Mouse (Mus musculus) neural tube, embryonic 11.5 days (tissue): ENCODE data around the gene Ipo13. TPM values are rescaled to one million over a fixed set of nuclear protein-coding genes. Genes with fewer than 3 reads are reported as not detected.
A peak's percentile ranks its signal among the peaks of the same experiment; 100 is the strongest.

Experiments
- ATAC-seq: fragments of 200-750 bp; cut with Nextera tagmentation; 2 replicates; pipeline ENCODE4 v1.8.0; 2017; ENCODE audit warnings: moderate number of reproducible peaks, mild to moderate bottlenecking, moderate TSS enrichment, moderate library complexity; ENCODE audit not compliant: insufficient read depth, low FRiP score, low TSS enrichment
- DNase-seq: peaks from one replicate; pipeline ENCODE4 v3.0.0-alpha.2; 2015; ENCODE audit warnings: low spot score
- H3K27ac ChIP-seq: fragments of 300-500 bp; sonication (generic); 2 replicates; pipeline ENCODE4 v1.5.1; 2014; ENCODE audit warnings: low read depth, mild to moderate bottlenecking, low read length
- H3K27me3 ChIP-seq: fragments of 300-500 bp; sonication (generic); 2 replicates; pipeline ENCODE4 v1.6.1; 2014; ENCODE audit warnings: mild to moderate bottlenecking, low read length, mixed read lengths; ENCODE audit not compliant: control insufficient read depth, insufficient read depth
- H3K36me3 ChIP-seq: fragments of 300-500 bp; sonication (generic); 2 replicates; pipeline ENCODE4 v1.6.1; 2014; ENCODE audit warnings: mild to moderate bottlenecking, low read length, moderate library complexity, mixed read lengths; ENCODE audit not compliant: control insufficient read depth, insufficient read depth
- H3K4me1 ChIP-seq: fragments of 300-500 bp; sonication (generic); 2 replicates; pipeline ENCODE4 v1.6.1; 2014; ENCODE audit warnings: low read length, mixed read lengths; ENCODE audit not compliant: control insufficient read depth, insufficient read depth
- H3K4me2 ChIP-seq: fragments of 300-500 bp; sonication (generic); 2 replicates; pipeline ENCODE4 v1.6.1; 2014; ENCODE audit warnings: low read depth, mild to moderate bottlenecking, moderate library complexity
- H3K4me3 ChIP-seq: fragments of 300-500 bp; sonication (generic); 2 replicates; pipeline ENCODE4 v1.5.1; 2014; ENCODE audit warnings: low read depth, low read length
- H3K9ac ChIP-seq: fragments of 300-500 bp; sonication (generic); 2 replicates; pipeline ENCODE4 v1.6.1; 2014; ENCODE audit warnings: mild to moderate bottlenecking, low read length
- H3K9me3 ChIP-seq: fragments of 300-500 bp; sonication (generic); 2 replicates; pipeline ENCODE4 v1.6.1; 2016; ENCODE audit warnings: low read length; ENCODE audit not compliant: control insufficient read depth
- WGBS: fragments of 180-500 bp; shearing (Covaris S2); extraction: QIAGEN DNeasy Blood & Tissue Kit; methylation state at CpG from one replicate; pipeline ENCODE4 v1.1.7; 2014; 5-methylcytosine and 5-hydroxymethylcytosine counted together
- polyA plus RNA-seq: library from polyadenylated mRNA; unstranded; fragments of >200 nt; fragmentation: Nextera tagmentation; extraction: Ambion mirVana; gene quantifications from 2 replicates; pipeline ENCODE4 v1.2.1, GENCODE M21; 2014

Ipo13 gene
- polyA plus RNA-seq, 1 experiment from 2014 or later = 67.0 TPM

DNA sequence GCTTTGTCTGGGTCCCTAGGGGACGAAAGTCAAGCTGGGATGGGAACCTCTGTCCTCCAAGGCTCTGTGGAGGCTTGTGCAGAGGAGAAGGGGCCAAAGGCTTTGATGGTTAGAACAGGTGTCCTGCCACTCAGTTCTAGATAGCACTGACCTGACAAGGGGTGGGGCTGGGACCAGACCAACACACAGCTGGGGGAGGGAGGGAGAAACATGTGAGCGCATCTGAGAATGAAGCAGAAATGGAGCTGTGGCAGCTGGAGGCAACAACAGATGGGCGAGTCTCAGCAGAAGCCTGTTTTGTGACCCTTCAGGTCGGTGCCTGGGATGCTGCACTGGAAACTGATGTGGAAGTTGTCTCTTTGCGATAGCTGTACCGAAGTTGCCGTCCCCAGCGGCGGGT lies 45.5 kb downstream of the Ipo13 start:
- H3K27me3 ChIP-seq = no peaks in the 10 kb centered on the region
- no peak overlapping the region for H3K9ac ChIP-seq
- no peak overlapping the region for H3K27ac ChIP-seq
- ATAC-seq (no peak), DNase-seq (no peak)
- no peak overlapping the region for H3K4me2 ChIP-seq
- WGBS = 63% methylated on average over 9 of the region's 9 CpGs
- peaks cover 6% of the 10 kb centered on the region for H3K4me1 ChIP-seq
- no peak overlapping the region for H3K4me3 ChIP-seq
- H3K36me3 ChIP-seq = no peaks in the 10 kb centered on the region
- H3K9me3 ChIP-seq = no peaks in the 10 kb centered on the region

DNA sequence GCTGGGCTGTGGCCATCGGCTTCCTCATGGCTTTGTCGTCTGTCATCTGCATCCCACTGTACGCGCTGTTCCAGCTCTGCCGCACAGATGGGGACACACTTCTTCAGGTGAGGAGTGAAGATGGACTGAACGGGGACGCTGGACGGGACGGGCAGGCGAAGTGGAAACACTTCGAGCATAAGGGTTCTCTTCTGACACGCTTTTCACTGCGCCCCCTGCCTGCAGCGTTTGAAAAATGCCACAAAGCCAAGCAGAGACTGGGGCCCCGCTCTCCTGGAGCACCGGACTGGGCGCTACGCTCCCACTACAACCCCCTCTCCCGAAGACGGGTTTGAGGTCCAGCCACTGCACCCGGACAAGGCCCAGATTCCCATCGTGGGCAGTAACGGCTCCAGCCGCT lies 47.0 kb downstream of the Ipo13 start:
- no peaks in the 10 kb centered on the region for H3K9me3 ChIP-seq
- peak overlapping the region; percentile 3; the same call in 1 of the 2 replicates for H3K9ac ChIP-seq
- H3K4me1 ChIP-seq = peaks cover 6% of the 10 kb centered on the region
- ATAC-seq (peak; percentile 17; the same call in 1 of the 2 replicates), DNase-seq (peak; percentile 79)
- no peak overlapping the region for H3K4me2 ChIP-seq
- no peaks in the 10 kb centered on the region for H3K27me3 ChIP-seq
- no peaks in the 10 kb centered on the region for H3K36me3 ChIP-seq
- H3K4me3 ChIP-seq = no peak overlapping the region
- no peak overlapping the region for H3K27ac ChIP-seq
- WGBS = 14% methylated on average over 24 of the region's 24 CpGs

DNA sequence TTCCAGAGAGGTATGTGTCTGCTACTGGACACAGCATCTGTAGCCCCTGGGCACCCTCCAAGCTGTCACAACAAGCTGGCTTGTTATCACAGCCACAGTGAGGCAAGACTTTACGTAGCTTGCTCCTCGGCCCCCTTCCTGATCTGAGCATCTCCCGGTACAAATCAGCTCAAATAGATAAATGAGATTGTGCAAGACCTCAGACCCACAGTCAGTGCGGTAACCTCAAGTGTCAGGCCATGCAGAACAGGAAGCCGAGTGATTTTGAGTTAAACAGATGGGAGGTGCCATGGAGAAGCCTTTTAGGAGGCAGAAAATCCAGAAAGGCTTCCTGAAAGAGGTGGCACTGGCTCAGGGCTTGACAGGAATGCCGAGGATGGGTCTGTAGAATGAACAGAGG lies 47.8 kb downstream of the Ipo13 start:
- H3K27ac ChIP-seq = no peak overlapping the region
- H3K4me1 ChIP-seq = no peaks in the 10 kb centered on the region; the same call in 1 of the 2 replicates
- ATAC-seq (no peak), DNase-seq (no peak)
- no peak overlapping the region for H3K4me3 ChIP-seq
- 76% methylated on average over 6 of the region's 6 CpGs for WGBS
- no peaks in the 10 kb centered on the region for H3K27me3 ChIP-seq
- H3K9me3 ChIP-seq = no peaks in the 10 kb centered on the region
- H3K9ac ChIP-seq = no peak overlapping the region
- H3K36me3 ChIP-seq = no peaks in the 10 kb centered on the region
- H3K4me2 ChIP-seq = no peak overlapping the region

- Histone ChIP-seq H3K4me3 (no peak overlapping the region), H3K36me3 (no peaks in the 10 kb centered on the region), H3K9ac (no peak overlapping the region), H3K4me1 (no peaks in the 10 kb centered on the region; the same call in 1 of the 2 replicates), H3K27me3 (no peaks in the 10 kb centered on the region), H3K27ac (no peak overlapping the region), H3K9me3 (no peaks in the 10 kb centered on the region), H3K4me2 (no peak overlapping the region)
- 73% methylated on average over 9 of the region's 9 CpGs for WGBS
- DNase-seq (no peak), ATAC-seq (no peak)
Observed at GRCm38 (mm10) chr4:117866083-117866482, 48.7 kb downstream of the Ipo13 start.

DNA sequence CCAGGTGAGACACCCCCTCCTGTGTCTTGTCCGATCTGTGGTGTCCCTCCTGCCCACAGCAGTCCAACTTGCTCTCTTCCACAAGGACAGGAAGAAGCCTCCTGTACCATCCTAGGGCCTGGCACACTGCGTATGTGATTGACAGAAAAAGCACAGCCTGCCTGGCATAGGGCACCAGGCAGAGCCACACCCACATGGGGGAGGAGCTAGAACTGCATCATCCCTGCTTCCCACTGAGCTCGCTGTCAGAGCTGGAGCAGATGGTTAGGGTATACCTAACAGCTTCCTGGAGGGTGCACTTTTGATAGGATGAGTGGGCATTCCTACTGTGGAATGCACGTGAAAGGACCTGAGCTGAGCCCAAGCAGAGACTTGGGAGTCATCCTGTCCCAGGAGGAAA lies 52.0 kb downstream of the Ipo13 start:
- no peak overlapping the region for H3K27ac ChIP-seq
- no peak overlapping the region for H3K4me2 ChIP-seq
- no peaks in the 10 kb centered on the region; the same call in 1 of the 2 replicates for H3K4me1 ChIP-seq
- H3K36me3 ChIP-seq = no peaks in the 10 kb centered on the region
- DNase-seq = no peak
- H3K4me3 ChIP-seq = no peak overlapping the region
- no peaks in the 10 kb centered on the region for H3K27me3 ChIP-seq
- ATAC-seq = no peak
- no peaks in the 10 kb centered on the region for H3K9me3 ChIP-seq
- no peak overlapping the region for H3K9ac ChIP-seq
- 32% methylated on average over 4 of the region's 4 CpGs for WGBS

- no peaks in the 10 kb centered on the region for H3K4me1 ChIP-seq
- no peaks in the 10 kb centered on the region for H3K27me3 ChIP-seq
- H3K4me3 ChIP-seq = no peak overlapping the region
- no peak for DNase-seq
- H3K9ac ChIP-seq = no peak overlapping the region
- H3K9me3 ChIP-seq = no peaks in the 10 kb centered on the region
- no peak overlapping the region for H3K4me2 ChIP-seq
- no peak for ATAC-seq
- no peaks in the 10 kb centered on the region for H3K36me3 ChIP-seq
- 87% methylated on average over 9 of the region's 9 CpGs for WGBS
- H3K27ac ChIP-seq = no peak overlapping the region
Observed at GRCm38 (mm10) chr4:117860570-117860969, 54.2 kb downstream of the Ipo13 start.

DNA sequence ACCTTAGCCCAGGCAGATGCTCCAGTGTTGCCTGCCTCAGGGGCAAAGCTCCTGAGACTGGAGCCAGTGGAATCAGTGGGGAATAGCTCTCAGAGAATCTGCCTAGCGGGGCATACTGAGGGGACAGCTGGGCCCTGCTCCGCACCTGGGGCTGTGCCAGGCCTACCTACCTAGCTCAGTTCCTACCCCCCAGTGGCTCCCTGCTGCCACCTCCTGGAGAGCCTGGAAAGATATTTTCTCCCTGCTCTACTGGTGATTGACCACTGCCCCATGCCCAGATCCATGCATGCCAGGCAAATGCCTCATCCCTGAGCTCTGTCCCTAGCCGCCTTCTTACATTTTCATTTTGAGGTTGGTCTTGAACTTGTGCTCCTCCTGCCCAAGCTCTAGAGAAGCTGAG lies 56.0 kb downstream of the Ipo13 start:
- no peaks in the 10 kb centered on the region for H3K27me3 ChIP-seq
- no peaks in the 10 kb centered on the region for H3K4me1 ChIP-seq
- ATAC-seq (no peak), DNase-seq (no peak)
- 82% methylated on average over 3 of the region's 3 CpGs for WGBS
- H3K4me2 ChIP-seq = no peak overlapping the region
- no peak overlapping the region for H3K4me3 ChIP-seq
- no peak overlapping the region for H3K27ac ChIP-seq
- no peak overlapping the region for H3K9ac ChIP-seq
- no peaks in the 10 kb centered on the region for H3K36me3 ChIP-seq
- no peaks in the 10 kb centered on the region for H3K9me3 ChIP-seq

DNA sequence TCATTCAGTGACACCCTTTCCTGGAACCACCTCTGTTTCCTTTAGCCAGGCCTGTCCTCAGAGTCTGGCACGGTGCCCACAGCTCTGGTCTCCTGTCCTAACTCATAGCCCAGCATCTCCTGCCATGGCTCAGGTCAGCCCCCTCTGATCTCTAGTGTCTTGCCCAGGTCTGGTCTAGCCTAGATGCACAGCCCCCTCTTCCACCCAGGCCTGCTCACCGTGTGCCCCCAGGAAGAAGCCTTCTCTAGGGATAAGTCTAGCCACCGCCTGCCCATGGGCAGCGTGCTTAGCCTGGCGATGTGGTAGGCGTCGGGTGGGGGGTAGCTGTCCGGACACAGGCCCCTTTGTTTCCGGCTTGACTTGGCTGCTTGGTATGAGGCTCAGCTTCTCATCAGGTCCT lies 59.7 kb downstream of the Ipo13 start:
- no peak overlapping the region for H3K4me2 ChIP-seq
- H3K4me1 ChIP-seq = no peaks in the 10 kb centered on the region
- no peak overlapping the region for H3K9ac ChIP-seq
- no peaks in the 10 kb centered on the region for H3K9me3 ChIP-seq
- H3K27ac ChIP-seq = no peak overlapping the region
- DNase-seq (no peak), ATAC-seq (no peak)
- no peak overlapping the region for H3K4me3 ChIP-seq
- WGBS = 84% methylated on average over 9 of the region's 9 CpGs
- H3K36me3 ChIP-seq = no peaks in the 10 kb centered on the region
- no peaks in the 10 kb centered on the region for H3K27me3 ChIP-seq

- WGBS = 90% methylated on average over 10 of the region's 10 CpGs
- H3K4me3 ChIP-seq = no peak overlapping the region
- H3K4me1 ChIP-seq = no peaks in the 10 kb centered on the region
- ATAC-seq = no peak
- no peak overlapping the region for H3K9ac ChIP-seq
- H3K9me3 ChIP-seq = no peaks in the 10 kb centered on the region
- no peak for DNase-seq
- no peak overlapping the region for H3K27ac ChIP-seq
- no peaks in the 10 kb centered on the region for H3K27me3 ChIP-seq
- H3K36me3 ChIP-seq = no peaks in the 10 kb centered on the region
- no peak overlapping the region for H3K4me2 ChIP-seq
Observed at GRCm38 (mm10) chr4:117852152-117852868, 62.5 kb downstream of the Ipo13 start.
